Mouse (Mus musculus) limb, embryonic 13.5 days (tissue): ENCODE measurements at regions not wholly inside any gene's neighbourhood (a gene's known extent, or its start where the extent isn't known, plus 50 kb on each side); places are given as distances from the start of the nearest gene placed in this dataset.

Source experiments
- ATAC-seq: fragments of 200-750 bp; cut with Nextera tagmentation; 2 replicates; pipeline ENCODE4 v1.8.0; 2017; ENCODE audit warnings: low read depth, moderate number of reproducible peaks, moderate TSS enrichment; ENCODE audit not compliant: low FRiP score
- H3K27ac ChIP-seq: fragments of 300-500 bp; sonication (generic); 2 replicates; pipeline ENCODE4 v1.5.1; 2015; ENCODE audit warnings: inconsistent platforms, mild to moderate bottlenecking, moderate library complexity
- H3K27me3 ChIP-seq: fragments of 300-500 bp; sonication (generic); 2 replicates; pipeline ENCODE4 v1.6.1; 2015; ENCODE audit warnings: mild to moderate bottlenecking, inconsistent platforms
- H3K36me3 ChIP-seq: fragments of 300-500 bp; sonication (generic); 2 replicates; pipeline ENCODE4 v1.6.1; 2015; ENCODE audit warnings: inconsistent platforms, mild to moderate bottlenecking, moderate library complexity
- H3K4me1 ChIP-seq: fragments of 300-500 bp; sonication (generic); 2 replicates; pipeline ENCODE4 v1.6.1; 2015; ENCODE audit warnings: inconsistent platforms
- H3K4me2 ChIP-seq: fragments of 300-500 bp; sonication (generic); replicated peaks from 2 replicates; pipeline ENCODE4 v1.6.1; 2015; ENCODE audit warnings: inconsistent platforms, mild to moderate bottlenecking, moderate library complexity
- H3K4me3 ChIP-seq: fragments of 300-500 bp; sonication (generic); 2 replicates; pipeline ENCODE4 v1.5.1; 2015; ENCODE audit warnings: moderate library complexity, mild to moderate bottlenecking, inconsistent platforms
- H3K9ac ChIP-seq: fragments of 300-500 bp; sonication (generic); 2 replicates; pipeline ENCODE4 v1.6.1; 2015; ENCODE audit warnings: mild to moderate bottlenecking, inconsistent platforms
- H3K9me3 ChIP-seq: fragments of 300-500 bp; sonication (generic); 2 replicates; pipeline ENCODE4 v1.6.1; 2016; ENCODE audit warnings: inconsistent platforms
- WGBS: fragments of 180-500 bp; shearing (Covaris S2); methylation state at CpG from one replicate; pipeline ENCODE4 v1.1.7; 2015; 5-methylcytosine and 5-hydroxymethylcytosine counted together

GRCm38 (mm10) chr2:83507901-83508300, 136.3 kb upstream of the Zc3h15 start:
- Histone ChIP-seq H3K9ac (no peak overlapping the region), H3K4me3 (no peak overlapping the region), H3K4me2 (no peak overlapping the region), H3K27me3 (no peaks in the 10 kb centered on the region), H3K4me1 (no peaks in the 10 kb centered on the region), H3K27ac (no peak overlapping the region), H3K36me3 (no peaks in the 10 kb centered on the region), H3K9me3 (no peaks in the 10 kb centered on the region)
- no peak for ATAC-seq
- WGBS, result 74% methylated on average over 4 of the region's 4 CpGs

DNA sequence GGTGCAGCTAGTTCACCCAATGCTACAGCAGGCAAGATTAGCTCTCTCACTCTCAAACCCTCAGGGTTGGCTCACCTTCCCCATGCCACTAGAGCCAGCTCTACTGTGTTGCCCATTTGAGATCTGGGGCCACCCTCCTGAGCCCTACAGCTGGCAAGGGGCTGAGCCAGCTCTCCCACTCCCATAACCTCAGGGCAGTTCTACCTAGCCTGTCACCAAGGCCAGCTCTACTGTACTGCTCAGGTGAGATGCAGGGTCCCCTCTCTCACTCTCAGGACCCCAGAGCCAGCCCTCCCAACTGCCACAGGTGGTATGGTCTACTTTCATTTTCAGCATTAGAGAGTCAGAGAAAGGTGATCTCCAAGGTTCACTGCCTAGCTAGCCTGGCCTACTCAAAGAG, 94.8 kb upstream of the Zc3h15 start:
- H3K4me3 ChIP-seq, result no peak overlapping the region

DNA sequence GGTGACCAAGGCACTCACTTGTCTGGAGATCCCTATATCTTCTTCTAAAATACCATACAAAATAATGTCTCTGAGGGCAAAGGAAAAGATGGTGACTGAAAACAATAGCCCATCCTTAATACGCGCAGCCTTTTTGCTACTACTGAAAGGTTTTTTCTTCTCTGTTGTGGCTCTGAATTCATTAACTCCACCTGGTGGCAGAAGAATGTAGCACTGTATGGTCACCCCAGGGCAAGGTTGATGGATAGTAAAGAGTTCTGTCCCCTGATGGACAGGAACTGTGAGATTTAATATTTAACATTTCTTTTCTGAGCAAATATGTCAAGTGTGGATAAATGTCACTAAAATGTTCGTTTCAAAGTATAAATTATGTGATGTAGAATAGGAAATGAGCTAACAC, 91.9 kb upstream of the Zc3h15 start:
- Histone ChIP-seq H3K4me1 (no peaks in the 10 kb centered on the region), H3K4me2 (no peak overlapping the region), H3K9ac (no peak overlapping the region), H3K36me3 (no peaks in the 10 kb centered on the region), H3K4me3 (no peak overlapping the region), H3K27me3 (no peaks in the 10 kb centered on the region), H3K27ac (no peak overlapping the region), H3K9me3 (no peaks in the 10 kb centered on the region)
- no peak for ATAC-seq
- 68% methylated on average over 3 of the region's 3 CpGs for WGBS

More for the DNA sequence above, 94.8 kb upstream of the Zc3h15 start:
- no peaks in the 10 kb centered on the region for H3K4me1 ChIP-seq
- H3K27ac ChIP-seq, result no peak overlapping the region
- no peaks in the 10 kb centered on the region for H3K9me3 ChIP-seq
- ATAC-seq, result 0 out of 2 replicates have a peak, but pooled peaks have one; percentile 44
- no peaks in the 10 kb centered on the region for H3K27me3 ChIP-seq
- no peak overlapping the region for H3K4me2 ChIP-seq
- no peaks in the 10 kb centered on the region for H3K36me3 ChIP-seq
- H3K9ac ChIP-seq, result no peak overlapping the region
